Mouse (Mus musculus) embryonic facial prominence, embryonic 14.5 days (tissue): ENCODE data around the gene Mpl. TPM values are rescaled to one million over a fixed set of nuclear protein-coding genes. Genes with fewer than 3 reads are reported as not detected.

Source experiments
- ATAC-seq: fragments of 200-750 bp; cut with Nextera tagmentation; 2 replicates; pipeline ENCODE4 v1.8.0; 2017; ENCODE audit warnings: low read depth, moderate number of reproducible peaks, moderate TSS enrichment
- DNase-seq: peaks from one replicate; pipeline ENCODE4 v3.0.0-alpha.2; 2015; ENCODE audit warnings: low spot score
- H3K27ac ChIP-seq: fragments of 300-500 bp; sonication (generic); replicated peaks from 2 replicates; pipeline ENCODE4 v1.5.1; 2014; ENCODE audit warnings: low read depth, mild to moderate bottlenecking, low read length, moderate library complexity
- H3K27me3 ChIP-seq: fragments of 300-500 bp; sonication (generic); replicated peaks from 2 replicates; pipeline ENCODE4 v1.6.1; 2014; ENCODE audit warnings: low read length; ENCODE audit not compliant: control insufficient read depth, insufficient read depth
- H3K36me3 ChIP-seq: fragments of 300-500 bp; sonication (generic); 2 replicates; pipeline ENCODE4 v1.6.1; 2014; ENCODE audit warnings: low read length, mixed read lengths; ENCODE audit not compliant: control insufficient read depth, insufficient read depth
- H3K4me1 ChIP-seq: fragments of 300-500 bp; sonication (generic); 2 replicates; pipeline ENCODE4 v1.6.1; 2014; ENCODE audit warnings: antibody characterized with exemption, low read length; ENCODE audit not compliant: control insufficient read depth, insufficient read depth
- H3K4me2 ChIP-seq: fragments of 300-500 bp; sonication (generic); 2 replicates; pipeline ENCODE4 v1.6.1; 2014; ENCODE audit warnings: low read depth, mild to moderate bottlenecking, low read length, moderate library complexity, mixed read lengths
- H3K4me3 ChIP-seq: fragments of 300-500 bp; sonication (generic); 2 replicates; pipeline ENCODE4 v1.5.1; 2014; ENCODE audit warnings: low read depth, mild to moderate bottlenecking, low read length
- H3K9ac ChIP-seq: fragments of 300-500 bp; sonication (generic); 2 replicates; pipeline ENCODE4 v1.6.1; 2014; ENCODE audit warnings: low read depth, mild to moderate bottlenecking, low read length, moderate library complexity, mixed read lengths
- H3K9me3 ChIP-seq: fragments of 300-500 bp; sonication (generic); 2 replicates; pipeline ENCODE4 v1.6.1; 2016; ENCODE audit warnings: low read length; ENCODE audit not compliant: control insufficient read depth
- WGBS: fragments of 180-500 bp; shearing (Covaris S2); extraction: QIAGEN DNeasy Blood & Tissue Kit; methylation state at CpG from one replicate; pipeline ENCODE4 v1.1.7; 2014; 5-methylcytosine and 5-hydroxymethylcytosine counted together
- polyA plus RNA-seq: library from polyadenylated mRNA; unstranded; fragments of >200 nt; fragmentation: Nextera tagmentation; extraction: Ambion mirVana; gene quantifications from 2 replicates; pipeline ENCODE4 v1.2.1, GENCODE M21; 2014

Gene Mpl
- polyA plus RNA-seq, 1 experiment from 2014 or later, result 0.45 TPM

DNA sequence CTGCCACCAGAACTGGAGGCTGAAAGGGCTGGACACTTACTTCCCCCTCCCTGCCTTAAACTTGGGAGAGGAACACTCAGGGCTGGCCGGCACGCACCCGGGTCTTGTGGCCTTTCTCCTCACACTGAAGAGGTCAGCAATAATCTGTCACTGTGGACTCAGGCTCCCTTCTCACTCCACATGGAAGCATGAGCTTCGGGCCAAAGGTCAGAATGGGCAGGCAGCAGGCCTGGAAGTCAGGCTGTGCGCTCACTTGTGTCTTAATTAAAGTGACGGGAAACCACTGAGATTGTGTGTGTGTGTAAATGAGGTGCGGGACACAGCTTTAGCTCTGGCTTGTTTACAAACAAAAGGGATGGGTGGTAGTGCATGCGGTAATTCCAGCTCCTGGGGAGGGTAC, 25.0 kb downstream of the Mpl start:
- ATAC-seq, result no peak
- 78% methylated on average over 8 of the region's 8 CpGs for WGBS
- Histone ChIP-seq H3K27ac (no peak overlapping the region), H3K4me2 (no peak overlapping the region), H3K4me1 (peaks cover 38% of the 10 kb centered on the region), H3K4me3 (no peak overlapping the region), H3K9me3 (no peaks in the 10 kb centered on the region), H3K36me3 (peaks cover 48% of the 10 kb centered on the region), H3K9ac (no peak overlapping the region), H3K27me3 (no peaks in the 10 kb centered on the region)
- DNase-seq, result no peak

DNA sequence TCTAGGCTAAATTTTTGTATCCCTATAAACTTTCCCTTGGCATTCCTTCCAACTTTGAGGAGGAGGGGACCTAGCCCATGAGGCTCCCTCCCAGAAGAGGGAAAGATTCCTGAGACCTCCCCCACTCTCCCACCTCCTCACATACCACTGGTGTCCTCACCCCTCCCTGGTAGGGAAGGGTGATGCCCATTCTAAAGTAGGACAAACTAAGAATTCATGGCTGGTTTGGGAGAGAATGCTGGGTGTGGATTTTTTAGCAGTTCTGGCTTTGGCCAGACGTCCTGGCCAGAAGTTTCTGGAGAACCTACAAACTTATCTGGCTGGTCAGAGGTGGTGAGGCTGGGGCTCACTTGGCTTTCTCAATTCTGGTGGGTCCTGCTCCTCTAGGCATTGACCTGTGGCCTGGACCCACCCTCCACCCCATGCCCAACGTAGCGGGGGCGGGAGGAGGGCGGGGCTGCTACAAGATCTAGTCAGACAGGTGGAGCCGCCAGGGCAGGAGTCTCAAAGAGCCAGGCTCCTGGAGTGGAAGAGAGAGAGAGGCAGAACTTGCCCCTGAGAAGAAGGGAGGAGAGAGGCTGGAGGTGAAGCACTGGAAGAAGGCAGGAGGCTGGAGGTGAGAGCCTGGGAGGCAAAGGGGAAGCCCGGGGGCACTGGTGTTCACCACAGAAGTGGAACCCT, 28.0 kb downstream of the Mpl start:
- WGBS, result 50% methylated on average over 7 of the region's 7 CpGs
- ATAC-seq (no peak), DNase-seq (no peak)
- no peaks in the 10 kb centered on the region for H3K9me3 ChIP-seq
- peak overlapping the region; percentile 67; the same call in 1 of the 2 replicates for H3K9ac ChIP-seq
- H3K4me3 ChIP-seq, result peak overlapping the region; percentile 59; the same call in 1 of the 2 replicates
- no peaks in the 10 kb centered on the region for H3K27me3 ChIP-seq
- peaks cover 22% of the 10 kb centered on the region for H3K4me1 ChIP-seq
- peak overlapping the region; percentile 86 for H3K4me2 ChIP-seq
- 0 out of 2 replicates have a peak overlapping the region, but pooled peaks have one; percentile 15 for H3K27ac ChIP-seq
- peaks cover 38% of the 10 kb centered on the region for H3K36me3 ChIP-seq

DNA sequence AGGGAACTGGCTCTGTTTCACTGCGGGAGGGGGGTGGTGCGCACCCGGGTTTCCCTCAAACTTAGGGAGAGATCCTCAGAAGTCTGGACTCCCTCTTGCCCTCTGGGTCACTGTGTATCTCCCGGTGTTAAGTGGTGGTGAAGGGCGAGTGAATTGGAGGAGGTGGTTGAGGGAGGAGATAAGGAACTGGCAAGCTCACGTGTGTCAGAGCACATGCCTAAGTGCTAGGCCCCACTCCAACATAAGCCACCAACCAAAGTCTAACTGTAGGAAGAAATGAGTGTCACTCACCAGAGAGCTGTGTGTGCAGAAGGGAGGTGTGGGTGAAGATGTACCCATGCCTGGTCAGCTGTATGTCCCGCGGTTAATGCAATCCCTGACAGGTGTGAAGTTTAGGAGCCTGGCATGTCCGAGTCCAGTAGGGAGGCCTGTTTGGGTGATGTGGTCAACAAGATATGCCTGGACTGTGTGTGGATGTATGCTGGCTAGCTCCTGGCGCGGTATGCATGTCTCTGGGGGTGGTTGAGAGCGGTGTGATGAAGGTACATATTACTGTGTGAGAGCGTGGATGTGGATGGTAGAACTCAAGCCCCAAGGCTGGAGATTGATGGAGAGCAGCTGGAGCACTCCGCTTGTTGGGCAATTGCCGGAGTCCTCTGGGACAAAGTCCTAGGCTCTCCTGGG, 28.6 kb downstream of the Mpl start:
- 42% methylated on average over 15 of the region's 15 CpGs for WGBS
- Histone ChIP-seq H3K27ac (peak overlapping the region; percentile 66), H3K4me3 (peak overlapping the region; percentile 59), H3K36me3 (peaks cover 34% of the 10 kb centered on the region), H3K4me2 (peak overlapping the region; percentile 86), H3K4me1 (peaks cover 22% of the 10 kb centered on the region), H3K27me3 (no peaks in the 10 kb centered on the region), H3K9ac (peak overlapping the region; percentile 67), H3K9me3 (no peaks in the 10 kb centered on the region)
- ATAC-seq (no peak), DNase-seq (no peak)

DNA sequence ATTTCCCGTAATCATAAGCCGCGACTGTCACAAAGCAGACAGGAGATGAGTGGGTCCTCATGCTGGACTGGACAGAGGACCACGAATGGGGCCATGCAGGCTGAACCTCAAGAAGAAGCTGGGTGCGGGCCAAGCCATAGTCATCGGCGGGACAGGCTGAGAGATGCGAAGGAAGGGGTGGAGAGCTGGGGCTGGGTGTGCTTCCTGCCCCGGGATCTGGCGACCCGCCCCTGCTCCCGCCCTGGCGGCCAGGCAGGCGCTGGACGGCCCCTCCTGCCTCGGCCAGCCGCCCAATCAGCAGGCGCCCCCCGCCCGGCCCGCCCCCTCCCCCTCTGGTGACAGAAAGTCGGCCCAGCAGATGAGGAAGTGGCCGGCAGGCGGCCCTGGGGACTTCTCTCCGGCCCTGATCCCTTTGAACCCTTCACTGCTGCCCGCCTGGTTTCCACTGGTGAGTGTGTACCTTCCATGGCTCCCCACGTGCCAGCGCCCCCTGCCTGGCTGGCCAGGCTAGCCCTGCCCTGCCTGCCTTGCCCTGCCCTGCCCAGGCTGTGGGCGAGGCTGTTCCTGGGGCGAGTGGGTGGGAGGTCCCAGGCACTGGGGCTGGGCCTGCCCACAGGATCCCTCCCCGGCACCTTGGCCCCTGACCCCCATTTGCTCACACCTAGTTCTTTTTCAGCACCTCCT, 29.4 kb downstream of the Mpl start, which contains the start of gene Elovl1:
Gene Elovl1, plus strand, starts transcription at position 326 of the 684 bp plus-strand sequence.
- H3K27me3 ChIP-seq, result no peaks in the 10 kb centered on the region
- WGBS, result 0% methylated on average over 6 of the region's 31 CpGs
- peaks cover 22% of the 10 kb centered on the region for H3K4me1 ChIP-seq
- H3K36me3 ChIP-seq, result peaks cover 26% of the 10 kb centered on the region
- H3K27ac ChIP-seq, result peak within 1 kb of the TSS; percentile 70
- peak within 1 kb of the TSS; percentile 67 for H3K9ac ChIP-seq
- peak; percentile 94 for DNase-seq
- peak; percentile 97 for ATAC-seq
- H3K4me3 ChIP-seq, result peak within 1 kb of the TSS; percentile 59
- no peaks in the 10 kb centered on the region for H3K9me3 ChIP-seq
- H3K4me2 ChIP-seq, result peak within 1 kb of the TSS; percentile 86

DNA sequence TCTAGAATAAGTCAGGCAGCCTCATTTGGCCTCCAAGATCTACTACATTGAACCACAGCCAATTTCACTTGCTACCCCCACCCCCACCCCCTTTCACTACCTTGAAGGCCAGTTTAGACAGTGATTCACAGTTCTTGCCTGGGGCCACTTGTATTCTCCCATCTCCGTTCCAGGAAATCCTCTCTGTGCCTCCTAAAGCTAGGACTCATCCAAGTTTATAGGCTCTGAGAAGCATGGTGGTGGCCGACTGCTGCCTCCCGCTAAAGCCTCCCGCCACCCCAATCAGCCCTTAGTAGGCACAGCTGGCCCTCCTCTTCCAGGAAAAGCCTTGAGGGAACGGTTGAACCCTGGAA, 29.9 kb downstream of the Mpl start:
- H3K4me3 ChIP-seq, result peak overlapping the region; percentile 59
- no peak for DNase-seq
- ATAC-seq, result peak; percentile 49; the same call in 1 of the 2 replicates
- H3K36me3 ChIP-seq, result peaks cover 21% of the 10 kb centered on the region
- H3K4me2 ChIP-seq, result peak overlapping the region; percentile 86
- no peaks in the 10 kb centered on the region for H3K27me3 ChIP-seq
- peak overlapping the region; percentile 67 for H3K9ac ChIP-seq
- peaks cover 22% of the 10 kb centered on the region for H3K4me1 ChIP-seq
- under 1% methylated on average over 5 of the region's 5 CpGs for WGBS
- peak overlapping the region; percentile 70 for H3K27ac ChIP-seq
- H3K9me3 ChIP-seq, result no peaks in the 10 kb centered on the region

DNA sequence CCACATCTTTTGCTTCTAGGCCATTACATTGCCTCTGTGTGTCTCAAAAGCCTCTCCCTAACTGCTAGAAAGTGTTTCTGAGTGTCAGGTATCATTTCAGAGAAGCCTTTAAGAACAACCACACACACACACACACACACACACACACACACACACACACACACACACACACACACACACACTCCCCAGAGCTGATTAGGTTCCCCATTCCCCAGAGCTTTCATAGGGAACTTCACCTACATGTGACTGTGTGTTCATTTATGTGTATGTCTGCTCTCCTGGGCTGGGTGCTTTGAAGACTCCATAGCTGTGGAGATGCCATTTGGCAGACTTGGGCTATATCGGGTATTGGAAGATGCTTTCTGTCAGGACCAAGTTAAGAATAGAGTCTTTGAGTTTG, 31.9 kb downstream of the Mpl start:
- 88% methylated on average over 1 of the region's 1 CpGs for WGBS
- Histone ChIP-seq H3K4me1 (peaks cover 22% of the 10 kb centered on the region), H3K27me3 (no peaks in the 10 kb centered on the region), H3K4me2 (no peak overlapping the region), H3K4me3 (no peak overlapping the region), H3K27ac (no peak overlapping the region), H3K9ac (no peak overlapping the region), H3K36me3 (peaks cover 9% of the 10 kb centered on the region), H3K9me3 (no peaks in the 10 kb centered on the region)
- DNase-seq (no peak), ATAC-seq (no peak)

DNA sequence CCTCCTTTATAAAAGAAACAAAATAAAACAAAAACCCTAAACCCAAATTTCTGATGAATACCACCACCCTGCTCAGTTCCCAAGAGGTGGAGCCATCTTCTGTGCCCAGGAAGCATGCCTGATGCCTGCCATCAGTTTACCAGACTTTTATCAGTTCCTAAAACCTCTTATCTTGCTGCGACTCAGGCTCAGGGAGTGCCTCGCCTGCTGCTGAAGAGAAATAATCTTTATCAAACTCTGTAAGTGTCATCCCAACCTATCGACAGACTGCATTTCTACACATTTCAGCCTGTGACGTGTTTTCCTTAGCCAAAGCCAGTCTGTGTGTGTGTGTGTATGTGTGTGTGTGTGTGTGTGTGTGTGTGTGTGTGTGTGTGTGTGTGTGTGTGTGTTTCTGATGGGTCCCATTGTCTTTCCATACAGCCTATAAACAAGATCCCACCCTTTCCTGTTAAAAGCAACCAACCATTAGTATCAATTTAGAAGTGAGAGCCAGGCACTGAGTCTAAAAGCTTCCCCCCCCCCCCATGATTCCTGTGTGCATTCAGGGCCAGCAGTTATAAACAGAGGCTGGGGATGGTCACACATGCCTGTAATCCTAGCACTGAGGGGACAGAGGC, 32.7 kb downstream of the Mpl start:
- no peak overlapping the region for H3K4me2 ChIP-seq
- 84% methylated on average over 4 of the region's 4 CpGs for WGBS
- no peak overlapping the region for H3K27ac ChIP-seq
- H3K4me3 ChIP-seq, result no peak overlapping the region
- no peaks in the 10 kb centered on the region for H3K27me3 ChIP-seq
- H3K9ac ChIP-seq, result no peak overlapping the region
- no peak for ATAC-seq
- no peaks in the 10 kb centered on the region for H3K9me3 ChIP-seq
- peaks cover 20% of the 10 kb centered on the region for H3K4me1 ChIP-seq
- no peak for DNase-seq
- peaks cover 13% of the 10 kb centered on the region for H3K36me3 ChIP-seq

DNA sequence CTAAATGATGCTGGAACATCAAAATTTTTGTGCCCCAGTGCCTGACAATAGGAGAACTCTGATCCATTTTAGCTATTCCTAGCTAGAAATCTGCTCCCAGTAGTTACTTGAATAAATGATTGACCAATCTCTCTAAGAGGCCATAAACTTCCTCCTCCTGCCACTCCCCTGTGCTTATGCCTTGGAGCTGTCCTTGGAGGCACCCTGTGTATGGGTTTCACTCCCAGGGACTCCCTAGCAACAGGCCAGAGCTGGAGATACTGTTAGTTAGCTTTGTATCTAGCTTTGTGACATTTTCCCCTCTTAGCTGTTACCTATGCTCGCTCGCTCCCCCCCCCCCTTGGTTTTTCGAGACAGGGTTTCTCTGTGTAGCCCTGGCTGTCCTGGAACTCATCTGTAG, 35.9 kb downstream of the Mpl start:
- 96% methylated on average over 3 of the region's 3 CpGs for WGBS
- Histone ChIP-seq H3K36me3 (peaks cover 35% of the 10 kb centered on the region), H3K4me3 (no peak overlapping the region), H3K4me2 (no peak overlapping the region), H3K4me1 (no peaks in the 10 kb centered on the region), H3K9me3 (no peaks in the 10 kb centered on the region), H3K27ac (no peak overlapping the region), H3K27me3 (no peaks in the 10 kb centered on the region), H3K9ac (no peak overlapping the region)
- no peak for ATAC-seq
- DNase-seq, result no peak
